Mouse (Mus musculus) neural tube, embryonic 13.5 days (tissue): ENCODE data around the gene Tnfrsf21. TPM values are rescaled to one million over a fixed set of nuclear protein-coding genes. Genes with fewer than 3 reads are reported as not detected.

ENCODE experiments used
- ATAC-seq: fragments of 200-750 bp; cut with Nextera tagmentation; 2 replicates; pipeline ENCODE4 v1.8.0; 2017; ENCODE audit warnings: low read depth, mild to moderate bottlenecking, moderate TSS enrichment, moderate library complexity
- H3K27ac ChIP-seq: fragments of 300-500 bp; sonication (generic); replicated peaks from 2 replicates; pipeline ENCODE4 v1.5.1; 2015; ENCODE audit warnings: moderate library complexity, mild to moderate bottlenecking, inconsistent platforms
- H3K27me3 ChIP-seq: fragments of 300-500 bp; sonication (generic); 2 replicates; pipeline ENCODE4 v1.6.1; 2015; ENCODE audit warnings: mild to moderate bottlenecking, inconsistent platforms
- H3K36me3 ChIP-seq: fragments of 300-500 bp; sonication (generic); 2 replicates; pipeline ENCODE4 v1.6.1; 2015; ENCODE audit warnings: mild to moderate bottlenecking, inconsistent platforms
- H3K4me1 ChIP-seq: fragments of 300-500 bp; sonication (generic); replicated peaks from 2 replicates; pipeline ENCODE4 v1.6.1; 2015; ENCODE audit warnings: inconsistent platforms
- H3K4me2 ChIP-seq: fragments of 300-500 bp; sonication (generic); 2 replicates; pipeline ENCODE4 v1.6.1; 2015; ENCODE audit warnings: inconsistent platforms, mild to moderate bottlenecking, moderate library complexity
- H3K4me3 ChIP-seq: fragments of 300-500 bp; sonication (generic); 2 replicates; pipeline ENCODE4 v1.5.1; 2015; ENCODE audit warnings: mild to moderate bottlenecking, inconsistent platforms
- H3K9ac ChIP-seq: fragments of 300-500 bp; sonication (generic); 2 replicates; pipeline ENCODE4 v1.6.1; 2015; ENCODE audit warnings: moderate library complexity, mild to moderate bottlenecking, inconsistent platforms
- H3K9me3 ChIP-seq: fragments of 300-500 bp; sonication (generic); 2 replicates; pipeline ENCODE4 v1.6.1; 2016; ENCODE audit warnings: inconsistent platforms
- WGBS: fragments of 180-500 bp; shearing (Covaris S2); methylation state at CpG from one replicate; pipeline ENCODE4 v1.1.7; 2015; 5-methylcytosine and 5-hydroxymethylcytosine counted together
- polyA plus RNA-seq: library from polyadenylated mRNA; unstranded; fragments of >200 nt; fragmentation: Nextera tagmentation; extraction: Ambion mirVana; gene quantifications from 2 replicates; pipeline ENCODE4 v1.2.1, GENCODE M21; 2015

Gene Tnfrsf21
- polyA plus RNA-seq, 1 experiment from 2014 or later: 75.1 TPM

DNA sequence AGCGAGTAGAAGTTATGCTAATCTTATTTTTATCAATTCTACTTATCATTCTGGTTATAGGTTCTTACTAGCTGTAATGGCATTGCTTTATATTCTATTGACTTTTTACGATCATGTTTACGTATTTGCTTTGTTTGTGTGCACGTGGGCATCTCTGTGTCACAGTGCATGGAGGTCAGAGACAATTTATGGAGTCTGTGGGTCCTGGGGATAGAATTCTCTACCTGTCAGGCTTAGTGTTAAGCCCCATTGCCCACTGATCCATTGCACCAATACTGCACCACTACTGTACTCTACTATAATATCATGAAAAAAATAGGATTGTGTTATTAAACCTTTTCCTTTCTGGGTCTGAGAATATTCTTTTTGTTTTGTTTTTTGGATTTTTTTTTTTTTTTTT is 10.4 kb downstream of the Tnfrsf21 start:
- H3K9ac ChIP-seq: no peak overlapping the region
- H3K9me3 ChIP-seq: no peaks in the 10 kb centered on the region
- peaks cover 63% of the 10 kb centered on the region for H3K4me1 ChIP-seq
- ATAC-seq: peak; percentile 52; the same call in 1 of the 2 replicates
- H3K27ac ChIP-seq: peak overlapping the region; percentile 79
- H3K27me3 ChIP-seq: no peaks in the 10 kb centered on the region
- peaks cover 13% of the 10 kb centered on the region for H3K36me3 ChIP-seq
- peak overlapping the region; percentile 36 for H3K4me2 ChIP-seq
- 49% methylated on average over 4 of the region's 4 CpGs for WGBS
- H3K4me3 ChIP-seq: no peak overlapping the region

DNA sequence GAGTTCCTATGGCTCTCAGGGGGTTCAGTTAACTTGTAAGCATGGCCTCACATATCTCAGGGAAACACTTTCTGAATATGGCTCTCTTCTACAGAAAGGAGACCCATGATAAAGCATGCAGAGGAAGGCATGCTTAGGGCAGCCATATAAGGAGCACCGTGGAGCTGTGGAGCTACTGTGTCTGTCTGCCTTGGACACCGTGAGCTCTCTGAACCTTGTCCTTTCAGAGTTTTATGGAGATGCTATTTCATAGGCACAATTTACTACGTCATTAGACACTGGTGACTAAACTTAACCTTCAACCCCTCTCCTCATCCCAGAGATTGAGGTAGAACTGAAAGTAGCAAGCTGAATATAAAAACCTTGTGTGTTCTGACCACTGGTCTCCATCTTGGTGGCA is 13.2 kb downstream of the Tnfrsf21 start:
- H3K36me3 ChIP-seq: no peaks in the 10 kb centered on the region
- 0 out of 2 replicates have a peak overlapping the region, but pooled peaks have one; percentile 46 for H3K27ac ChIP-seq
- H3K9me3 ChIP-seq: no peaks in the 10 kb centered on the region
- H3K4me1 ChIP-seq: peaks cover 49% of the 10 kb centered on the region
- no peak overlapping the region for H3K4me3 ChIP-seq
- no peak for ATAC-seq
- 70% methylated on average over 3 of the region's 3 CpGs for WGBS
- H3K27me3 ChIP-seq: no peaks in the 10 kb centered on the region
- H3K4me2 ChIP-seq: no peak overlapping the region
- no peak overlapping the region for H3K9ac ChIP-seq

DNA sequence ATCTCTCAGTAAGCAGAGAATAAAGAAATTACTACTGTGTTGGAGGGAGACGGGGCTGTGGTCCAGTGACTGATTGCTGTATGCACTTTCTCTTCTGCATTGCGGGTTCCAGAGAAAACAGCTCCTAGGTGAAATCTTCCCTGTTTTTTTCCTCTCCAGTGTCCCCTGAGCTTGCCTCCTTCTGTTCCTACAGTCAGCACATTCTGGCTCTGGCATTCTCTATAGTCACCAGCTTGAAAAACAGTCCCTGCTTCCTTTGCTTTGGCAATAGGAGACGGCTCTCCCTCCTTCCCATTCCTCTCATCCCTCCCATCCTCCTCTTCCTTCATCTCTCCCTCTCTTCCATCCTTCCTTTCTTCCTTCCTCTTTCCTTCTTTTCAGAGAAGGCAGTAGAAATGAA is 13.9 kb downstream of the Tnfrsf21 start:
- no peak for ATAC-seq
- peaks cover 44% of the 10 kb centered on the region for H3K4me1 ChIP-seq
- H3K4me2 ChIP-seq: no peak overlapping the region
- H3K27ac ChIP-seq: peak overlapping the region; percentile 46; the same call in 1 of the 2 replicates
- no peak overlapping the region for H3K4me3 ChIP-seq
- no peaks in the 10 kb centered on the region for H3K27me3 ChIP-seq
- H3K9me3 ChIP-seq: no peaks in the 10 kb centered on the region
- H3K9ac ChIP-seq: no peak overlapping the region
- 78% methylated on average over 3 of the region's 3 CpGs for WGBS
- H3K36me3 ChIP-seq: no peaks in the 10 kb centered on the region

- H3K27ac ChIP-seq: no peak overlapping the region
- H3K36me3 ChIP-seq: peaks cover 5% of the 10 kb centered on the region
- H3K4me3 ChIP-seq: no peak overlapping the region
- no peak for ATAC-seq
- H3K27me3 ChIP-seq: no peaks in the 10 kb centered on the region
- no peak overlapping the region for H3K9ac ChIP-seq
- 89% methylated on average over 8 of the region's 8 CpGs for WGBS
- H3K9me3 ChIP-seq: no peaks in the 10 kb centered on the region
- no peak overlapping the region for H3K4me2 ChIP-seq
- H3K4me1 ChIP-seq: peaks cover 34% of the 10 kb centered on the region
Observed at GRCm38 (mm10) chr17:43032489-43033036, 16.2 kb downstream of the Tnfrsf21 start.

DNA sequence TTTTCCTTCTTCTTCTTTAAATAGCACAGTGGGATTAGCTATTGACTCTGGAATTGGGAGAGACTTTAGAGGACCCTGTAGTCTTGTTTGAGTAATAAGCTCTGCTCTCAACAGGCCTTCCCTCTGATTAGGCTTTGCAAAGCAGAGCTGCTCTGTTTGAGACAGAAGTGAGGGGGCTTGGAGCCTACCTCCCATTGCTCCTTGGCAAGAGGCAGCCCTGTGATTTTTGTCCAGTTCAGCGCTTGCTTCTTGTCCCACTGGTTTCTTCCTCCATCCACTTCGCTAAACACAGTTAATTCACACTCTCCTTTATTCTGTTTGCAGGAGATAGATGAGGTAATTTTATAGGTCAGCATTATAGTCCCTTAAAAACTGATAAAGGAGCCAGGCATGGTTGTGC is 19.0 kb downstream of the Tnfrsf21 start:
- H3K4me3 ChIP-seq: no peak overlapping the region
- WGBS: 85% methylated on average over 2 of the region's 2 CpGs
- no peaks in the 10 kb centered on the region for H3K27me3 ChIP-seq
- no peak overlapping the region for H3K4me2 ChIP-seq
- peaks cover 33% of the 10 kb centered on the region for H3K36me3 ChIP-seq
- H3K9ac ChIP-seq: no peak overlapping the region
- no peak for ATAC-seq
- peaks cover 21% of the 10 kb centered on the region for H3K4me1 ChIP-seq
- no peak overlapping the region; the same call in 1 of the 2 replicates for H3K27ac ChIP-seq
- no peaks in the 10 kb centered on the region for H3K9me3 ChIP-seq

DNA sequence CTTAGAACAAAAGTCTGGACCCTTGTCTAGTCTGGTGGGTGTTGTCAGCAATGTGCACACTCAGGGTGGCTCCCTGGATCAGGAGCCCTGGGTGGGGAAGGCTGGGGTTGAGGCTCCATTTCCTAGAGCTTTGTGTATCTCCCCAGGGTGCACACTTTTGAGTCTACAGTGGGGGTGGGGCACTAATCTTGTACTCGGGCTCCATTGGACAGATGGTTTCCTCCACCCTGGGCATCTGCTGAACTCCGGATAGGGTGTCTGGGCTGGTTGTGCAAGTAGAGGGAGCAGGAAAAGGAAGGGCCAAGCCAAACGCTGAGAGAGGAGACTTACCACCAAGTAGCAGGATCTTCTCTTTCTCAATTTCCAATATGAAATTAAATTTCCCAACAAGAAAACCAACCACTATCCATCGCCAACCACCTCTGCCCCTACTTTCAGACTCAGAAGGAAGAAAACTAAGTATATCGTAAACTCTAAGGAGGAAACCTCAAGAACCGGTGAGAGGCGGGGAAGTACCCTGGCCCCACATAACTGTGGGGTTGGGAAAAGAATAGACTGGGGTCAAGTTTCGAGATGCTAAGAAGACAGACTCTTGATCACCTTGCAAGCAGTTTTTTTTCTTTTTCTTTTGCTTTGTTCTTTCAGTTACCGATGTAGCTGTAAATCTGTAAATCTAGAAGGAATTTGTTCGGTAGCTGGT is 19.9 kb downstream of the Tnfrsf21 start:
- Histone ChIP-seq H3K27ac (no peak overlapping the region), H3K27me3 (no peaks in the 10 kb centered on the region), H3K4me1 (peaks cover 18% of the 10 kb centered on the region), H3K4me3 (no peak overlapping the region), H3K9ac (no peak overlapping the region), H3K4me2 (no peak overlapping the region), H3K9me3 (no peaks in the 10 kb centered on the region), H3K36me3 (peaks cover 41% of the 10 kb centered on the region)
- WGBS: 73% methylated on average over 10 of the region's 10 CpGs
- no peak for ATAC-seq

DNA sequence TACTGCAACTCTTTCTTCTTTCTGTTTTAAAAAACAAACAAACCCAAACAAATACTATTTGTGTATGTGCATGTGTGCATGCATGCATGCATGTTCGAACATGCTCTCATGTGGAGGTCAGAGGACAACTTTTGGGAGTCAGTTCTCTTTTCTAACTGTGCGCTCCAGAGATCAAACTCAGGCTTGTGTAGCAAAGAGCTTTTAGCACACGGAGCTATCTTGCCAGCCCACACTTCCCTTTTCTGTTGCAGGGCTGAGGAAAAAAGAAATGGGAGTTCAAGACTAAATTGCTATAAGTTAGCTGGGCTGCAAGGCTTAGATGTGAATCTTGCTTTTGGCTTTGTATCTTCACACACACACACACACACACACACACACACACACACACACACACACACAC is 24.2 kb downstream of the Tnfrsf21 start:
- Histone ChIP-seq H3K9ac (no peak overlapping the region), H3K4me3 (no peak overlapping the region), H3K27me3 (no peaks in the 10 kb centered on the region), H3K4me1 (peaks cover 6% of the 10 kb centered on the region), H3K36me3 (peaks cover 75% of the 10 kb centered on the region), H3K27ac (no peak overlapping the region), H3K9me3 (no peaks in the 10 kb centered on the region), H3K4me2 (no peak overlapping the region)
- ATAC-seq: no peak
- 74% methylated on average over 3 of the region's 3 CpGs for WGBS

GRCm38 (mm10) chr17:43050619-43051018 is 34.3 kb downstream of the Tnfrsf21 start:
- 88% methylated on average over 2 of the region's 2 CpGs for WGBS
- H3K27ac ChIP-seq: no peak overlapping the region
- no peaks in the 10 kb centered on the region for H3K9me3 ChIP-seq
- H3K4me2 ChIP-seq: no peak overlapping the region
- ATAC-seq: no peak
- peaks cover 20% of the 10 kb centered on the region for H3K36me3 ChIP-seq
- no peaks in the 10 kb centered on the region for H3K27me3 ChIP-seq
- no peaks in the 10 kb centered on the region for H3K4me1 ChIP-seq
- no peak overlapping the region for H3K9ac ChIP-seq
- H3K4me3 ChIP-seq: no peak overlapping the region

DNA sequence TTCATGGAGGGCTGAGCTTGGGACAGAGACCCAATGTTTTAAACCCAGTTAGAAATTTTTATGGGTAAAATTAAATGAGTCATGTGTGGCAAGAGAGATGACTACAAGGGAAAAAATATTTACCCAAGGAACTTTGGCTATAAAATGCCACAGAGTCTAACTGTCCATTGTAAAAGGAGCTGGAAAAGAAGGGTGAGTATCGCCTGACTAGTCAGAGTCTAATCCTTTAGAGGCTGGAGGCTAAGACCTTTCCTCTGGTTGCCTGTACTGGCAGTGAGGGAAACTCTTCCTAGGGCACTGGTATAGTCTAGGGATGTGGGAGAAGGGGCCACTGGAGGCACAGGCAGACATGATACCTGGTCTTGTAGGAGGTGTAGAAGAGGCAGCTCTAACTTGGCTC is 36.4 kb downstream of the Tnfrsf21 start:
- Histone ChIP-seq H3K4me3 (no peak overlapping the region), H3K27me3 (no peaks in the 10 kb centered on the region), H3K9me3 (no peaks in the 10 kb centered on the region), H3K4me1 (no peaks in the 10 kb centered on the region), H3K36me3 (peaks cover 21% of the 10 kb centered on the region; the same call in 1 of the 2 replicates), H3K9ac (no peak overlapping the region), H3K27ac (no peak overlapping the region), H3K4me2 (no peak overlapping the region)
- WGBS: 98% methylated on average over 1 of the region's 1 CpGs
- ATAC-seq: no peak

GRCm38 (mm10) chr17:43053943-43054342 is 37.6 kb downstream of the Tnfrsf21 start:
- Histone ChIP-seq H3K4me3 (no peak overlapping the region), H3K27me3 (no peaks in the 10 kb centered on the region), H3K27ac (no peak overlapping the region), H3K9ac (no peak overlapping the region), H3K4me2 (no peak overlapping the region), H3K36me3 (peaks cover 21% of the 10 kb centered on the region; the same call in 1 of the 2 replicates), H3K4me1 (no peaks in the 10 kb centered on the region), H3K9me3 (no peaks in the 10 kb centered on the region)
- WGBS: 96% methylated on average over 10 of the region's 10 CpGs
- no peak for ATAC-seq

DNA sequence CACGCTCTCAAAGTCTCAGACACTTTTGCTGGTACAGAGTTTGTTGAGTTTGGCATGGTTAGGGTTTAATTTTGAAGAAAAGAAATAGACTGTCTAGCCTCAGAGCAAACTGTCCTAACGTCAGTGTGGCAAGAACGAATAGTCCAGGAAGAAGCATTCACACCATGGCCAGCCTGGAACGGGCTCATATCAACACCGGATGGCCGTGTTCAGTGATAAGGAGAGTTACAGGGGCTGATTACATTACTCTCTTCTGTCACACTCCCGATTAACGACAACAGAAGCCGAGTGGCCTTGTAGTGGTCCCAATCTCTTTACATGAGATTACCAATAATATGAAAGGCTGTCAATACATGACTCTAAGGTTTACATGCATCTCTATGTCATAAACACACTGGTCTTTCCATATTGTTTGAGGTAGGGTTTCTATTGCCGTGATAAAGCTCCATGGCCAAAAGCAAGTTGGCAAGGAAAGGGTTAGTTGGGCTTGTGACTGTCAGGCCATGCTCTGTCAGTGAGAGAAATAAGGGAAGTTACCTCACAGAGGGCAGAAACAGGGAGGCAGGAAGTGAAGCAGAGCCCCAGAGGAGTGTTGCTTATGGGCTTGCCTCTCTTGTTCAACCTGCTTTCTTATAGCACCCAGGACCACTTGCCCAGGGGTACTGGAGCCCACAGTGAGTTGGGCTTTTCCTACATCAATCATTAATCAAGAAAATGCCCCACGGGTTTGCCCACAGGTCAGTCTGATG is 42.1 kb downstream of the Tnfrsf21 start:
- Histone ChIP-seq H3K4me3 (no peak overlapping the region), H3K27me3 (no peaks in the 10 kb centered on the region), H3K9ac (no peak overlapping the region), H3K36me3 (peaks cover 16% of the 10 kb centered on the region; the same call in 1 of the 2 replicates), H3K27ac (no peak overlapping the region), H3K4me2 (no peak overlapping the region), H3K9me3 (no peaks in the 10 kb centered on the region), H3K4me1 (no peaks in the 10 kb centered on the region)
- WGBS: 90% methylated on average over 11 of the region's 11 CpGs
- ATAC-seq: no peak

DNA sequence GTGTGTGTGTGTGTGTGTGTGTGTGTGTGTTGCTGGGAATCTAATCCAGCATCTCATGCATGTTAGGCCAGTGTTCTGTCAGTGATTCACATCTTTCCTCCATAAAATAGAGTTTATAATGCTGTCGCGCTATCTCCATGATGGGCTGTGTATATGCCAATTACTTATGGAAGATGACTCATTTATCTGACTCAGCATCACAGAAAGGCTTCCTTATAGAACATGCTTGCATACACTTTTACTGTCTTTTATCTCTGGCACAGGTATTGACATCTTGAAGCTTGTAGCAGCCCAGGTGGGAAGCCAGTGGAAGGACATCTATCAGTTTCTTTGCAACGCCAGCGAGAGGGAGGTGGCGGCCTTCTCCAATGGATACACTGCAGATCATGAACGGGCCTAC is 48.4 kb downstream of the Tnfrsf21 start:
- 96% methylated on average over 6 of the region's 6 CpGs for WGBS
- H3K9me3 ChIP-seq: no peaks in the 10 kb centered on the region
- H3K27ac ChIP-seq: no peak overlapping the region
- ATAC-seq: no peak
- H3K27me3 ChIP-seq: no peaks in the 10 kb centered on the region
- no peak overlapping the region for H3K4me2 ChIP-seq
- H3K4me3 ChIP-seq: no peak overlapping the region
- peaks cover 36% of the 10 kb centered on the region for H3K36me3 ChIP-seq
- peaks cover 6% of the 10 kb centered on the region; the same call in 1 of the 2 replicates for H3K4me1 ChIP-seq
- H3K9ac ChIP-seq: no peak overlapping the region
